Mouse (Mus musculus) neutrophil, adult 5-6 weeks (primary cell): Measurements from ENCODE around the gene Natd1. TPM values are rescaled to one million over a fixed set of nuclear protein-coding genes. Genes with fewer than 3 reads are reported as not detected.

Experiments
- ATAC-seq: fragments of 151-379, 151-347 bp; 2 replicates; pipeline ENCODE4 v1.8.0; 2017; ENCODE audit warnings: mild to moderate bottlenecking, moderate TSS enrichment; ENCODE audit not compliant: insufficient number of reproducible peaks, poor library complexity, low FRiP score, severe bottlenecking; ENCODE audit errors: extremely low read depth
- total RNA-seq: library from RNA; stranded (forward); fragments of 200-1000 nt; gene quantifications from 2 replicates; pipeline ENCODE4 v1.2.3, GENCODE M21; 2017

Natd1 gene
- total RNA-seq, 1 experiment from 2014 or later, result 6.4 TPM

GRCm38 (mm10) chr11:60933178-60933930 lies 18.8 kb upstream of the Natd1 start:
- ATAC-seq, result no peak

GRCm38 (mm10) chr11:60932503-60933020 lies 18.0 kb upstream of the Natd1 start:
- ATAC-seq, result no peak

- peak; percentile 85 for ATAC-seq
Measured at GRCm38 (mm10) chr11:60931869-60932481, 17.4 kb upstream of the Natd1 start, which contains the start of gene Map2k3. TSS of gene Map2k3 (plus strand) at chr11:60932033.

GRCm38 (mm10) chr11:60931282-60931868 lies 16.8 kb upstream of the Natd1 start:
- no peak for ATAC-seq

- ATAC-seq, result no peak
Measured at GRCm38 (mm10) chr11:60930724-60931281, 16.3 kb upstream of the Natd1 start.

- peak; percentile 73 for ATAC-seq
Measured at GRCm38 (mm10) chr11:60927264-60927663, 12.7 kb upstream of the Natd1 start.

- ATAC-seq, result no peak
Measured at GRCm38 (mm10) chr11:60924981-60925380, 10.4 kb upstream of the Natd1 start.

GRCm38 (mm10) chr11:60924498-60924897 lies 9.9 kb upstream of the Natd1 start:
- ATAC-seq, result no peak

- no peak for ATAC-seq
Measured at GRCm38 (mm10) chr11:60922964-60923363, 8.4 kb upstream of the Natd1 start.

GRCm38 (mm10) chr11:60922195-60922594 lies 7.6 kb upstream of the Natd1 start:
- no peak for ATAC-seq

GRCm38 (mm10) chr11:60920021-60920420 lies 5.5 kb upstream of the Natd1 start:
- ATAC-seq, result no peak

- no peak for ATAC-seq
Measured at GRCm38 (mm10) chr11:60915201-60915600, 651 bp upstream of the Natd1 start.

- peak; percentile 86 for ATAC-seq
Measured at GRCm38 (mm10) chr11:60913301-60914196, 1.0 kb downstream of the Natd1 start.

- ATAC-seq, result no peak
Measured at GRCm38 (mm10) chr11:60912525-60912973, 2.0 kb downstream of the Natd1 start.

GRCm38 (mm10) chr11:60909626-60910025 lies 4.9 kb downstream of the Natd1 start:
- ATAC-seq, result no peak

GRCm38 (mm10) chr11:60908073-60908472 lies 6.5 kb downstream of the Natd1 start:
- ATAC-seq, result no peak

- no peak for ATAC-seq
Measured at GRCm38 (mm10) chr11:60906449-60906848, 8.1 kb downstream of the Natd1 start.

GRCm38 (mm10) chr11:60905407-60906120 lies 9.0 kb downstream of the Natd1 start:
- no peak for ATAC-seq
